Mouse (Mus musculus) spleen, embryonic (tissue): ENCODE data around the gene Ccm2.

Experiments used
- CTCF ChIA-PET: fragments of 350-600 bp; sonication (Branson Sonifier 250); formaldehyde crosslinking; loops from one replicate; lab custom pipeline; 2022; lab: Charles Lee

The Ccm2 gene

GRCm38 (mm10) chr11:6568584-6569409, 22.1 kb downstream of the Ccm2 start:
- CTCF ChIA-PET, result interaction anchor here (0.7 kb wide), 1 partner anchor 27 kb away, joined by 3 read pairs; no protein-coding TSS in a partner anchor

GRCm38 (mm10) chr11:6569410-6569777, 22.7 kb downstream of the Ccm2 start:
- CTCF ChIA-PET, result interaction anchor here (0.7 kb wide), 1 partner anchor 28 kb away, joined by 3 read pairs; no protein-coding TSS in a partner anchor

GRCm38 (mm10) chr11:6576151-6576550, 29.5 kb downstream of the Ccm2 start:
- CTCF ChIA-PET, result interaction anchor here (0.5 to 1.6 kb wide), 3 partner anchors 10 to 51 kb away, joined by 3 to 6 read pairs (median 3); no protein-coding TSS in a partner anchor

GRCm38 (mm10) chr11:6579361-6579760, 32.7 kb downstream of the Ccm2 start:
- CTCF ChIA-PET, result interaction anchor here (1.1 kb wide), 1 partner anchor 12 kb away, joined by 3 read pairs; no protein-coding TSS in a partner anchor

GRCm38 (mm10) chr11:6580065-6580750, 33.5 kb downstream of the Ccm2 start:
- CTCF ChIA-PET, result no interaction called here

- CTCF ChIA-PET, result no interaction called here
Observed at GRCm38 (mm10) chr11:6581560-6581959, 34.9 kb downstream of the Ccm2 start.

GRCm38 (mm10) chr11:6585748-6586147, 39.1 kb downstream of the Ccm2 start:
- CTCF ChIA-PET, result interaction anchor here (1.3 kb wide), 1 partner anchor 10 kb away, joined by 3 read pairs; no protein-coding TSS in a partner anchor

- CTCF ChIA-PET, result interaction anchor here (0.7 to 1.3 kb wide), 2 partner anchors 11 to 42 kb away, joined by 3 read pairs; no protein-coding TSS in a partner anchor
Observed at GRCm38 (mm10) chr11:6586660-6587059, 40.0 kb downstream of the Ccm2 start.

- CTCF ChIA-PET, result interaction anchor here (0.7 to 1.3 kb wide), 3 partner anchors 11 to 42 kb away, joined by 3 to 6 read pairs (median 3); no protein-coding TSS in a partner anchor
Observed at GRCm38 (mm10) chr11:6587249-6587940, 40.7 kb downstream of the Ccm2 start.

- CTCF ChIA-PET, result interaction anchor here (0.7 kb wide), 2 partner anchors 32 to 785 kb away, joined by 4 to 6 read pairs; no protein-coding TSS in a partner anchor
Observed at GRCm38 (mm10) chr11:6588295-6588694, 41.6 kb downstream of the Ccm2 start.

- CTCF ChIA-PET, result interaction anchor here (0.5 kb wide), 1 partner anchor 126 kb away, joined by 4 read pairs; no protein-coding TSS in a partner anchor
Observed at GRCm38 (mm10) chr11:6589838-6590237, 43.2 kb downstream of the Ccm2 start.

- CTCF ChIA-PET, result interaction anchor here (0.6 kb wide), 1 partner anchor 114 kb away, joined by 4 read pairs; no protein-coding TSS in a partner anchor
Observed at GRCm38 (mm10) chr11:6590933-6591675, 44.4 kb downstream of the Ccm2 start.

- CTCF ChIA-PET, result interaction anchor here (1.2 kb wide), 1 partner anchor 27 kb away, joined by 3 read pairs; no protein-coding TSS in a partner anchor
Observed at GRCm38 (mm10) chr11:6593406-6593805, 46.7 kb downstream of the Ccm2 start.

- CTCF ChIA-PET, result no interaction called here
Observed at GRCm38 (mm10) chr11:6594845-6595244, 48.2 kb downstream of the Ccm2 start.

GRCm38 (mm10) chr11:6595339-6595738, 48.7 kb downstream of the Ccm2 start:
- CTCF ChIA-PET, result no interaction called here

GRCm38 (mm10) chr11:6596205-6596604, 49.5 kb downstream of the Ccm2 start:
- CTCF ChIA-PET, result no interaction called here

- CTCF ChIA-PET, result interaction anchor here (0.7 kb wide), 1 partner anchor 247 kb away, joined by 3 read pairs; no protein-coding TSS in a partner anchor
Observed at GRCm38 (mm10) chr11:6596616-6597015, 49.9 kb downstream of the Ccm2 start.

- CTCF ChIA-PET, result no interaction called here
Observed at GRCm38 (mm10) chr11:6597523-6597922, 50.8 kb downstream of the Ccm2 start.

GRCm38 (mm10) chr11:6598191-6598889, 51.7 kb downstream of the Ccm2 start:
- CTCF ChIA-PET, result no interaction called here
